In the genomic region with DNA sequence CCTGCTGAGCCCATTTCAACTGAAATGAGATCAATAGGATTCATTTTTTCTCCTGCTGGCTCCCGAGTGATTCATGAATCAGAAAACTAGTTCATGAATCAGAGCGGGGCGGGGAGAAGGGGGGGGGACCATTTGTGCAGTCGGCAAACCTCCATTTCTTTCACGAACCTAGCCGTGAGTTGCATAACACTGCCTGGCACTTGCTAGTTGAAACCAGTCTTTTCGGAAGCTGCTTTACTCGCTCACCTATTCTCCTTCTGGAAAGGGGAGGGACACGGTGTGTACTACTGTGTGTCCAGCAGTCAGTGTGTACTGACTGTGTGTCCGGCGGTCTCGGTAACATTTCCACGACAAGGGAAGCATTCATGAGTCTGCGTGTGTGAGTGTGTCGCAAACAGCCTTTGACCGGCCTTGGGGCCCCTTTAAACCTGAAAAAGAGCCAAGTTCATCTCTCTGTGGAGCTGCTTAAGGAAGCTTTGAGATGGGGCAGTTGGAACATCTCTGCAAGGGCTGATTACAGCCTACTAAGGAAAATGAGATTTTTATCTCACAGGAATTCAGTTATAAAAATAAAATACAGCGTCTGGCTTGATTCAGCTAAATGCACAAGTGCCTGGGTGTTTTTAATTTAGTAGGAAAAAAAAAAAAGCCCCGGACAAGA, we compare ENCODE assay signal across 8 mouse cellular contexts.
A peak's percentile ranks its signal among the peaks of the same experiment; 100 is the strongest.
DNase-seq lines count a peak whose midpoint lies in the region; ATAC-seq and TF ChIP-seq lines count a peak whose summit lies in the region.

No protein-coding gene starts in this region.

- peak overlapping the region; percentile 39 for H3K4me2 ChIP-seq in heart, embryonic 12.5 days
- peak overlapping the region; percentile 46 for H3K4me2 ChIP-seq in kidney, embryonic 15.5 days
- H3K4me2 ChIP-seq in limb, embryonic 14.5 days (replicated peaks; ENCODE audit: low read depth, low read length, severe bottlenecking) = peak overlapping the region; percentile 44
- peak overlapping the region; percentile 43 for H3K4me2 ChIP-seq in midbrain, embryonic 14.5 days (ENCODE audit: low read length)

- no peak for TF ChIP-seq CTCF in embryonic fibroblast, embryonic 13.5 days (IDR thresholded peaks at IDR 0.05; ENCODE audit: borderline replicate concordance, insufficient read depth, low read length)

- H3K4me1 ChIP-seq in embryonic fibroblast, embryonic 13.5 days (ENCODE audit: control insufficient read depth, insufficient read depth, low read length) = peaks cover 38% of the 10 kb centered on the region
- peaks cover 86% of the 10 kb centered on the region for H3K4me1 ChIP-seq in heart, embryonic 12.5 days (replicated peaks)
- H3K4me1 ChIP-seq in kidney, embryonic 15.5 days = peaks cover 85% of the 10 kb centered on the region
- H3K4me1 ChIP-seq in limb, embryonic 14.5 days (ENCODE audit: control insufficient read depth, insufficient read depth, low read length) = peaks cover 86% of the 10 kb centered on the region
- peaks cover 78% of the 10 kb centered on the region for H3K4me1 ChIP-seq in midbrain, embryonic 14.5 days (ENCODE audit: control insufficient read depth, insufficient read depth, low read length)

- ATAC-seq in heart, embryonic 12.5 days (ENCODE audit: insufficient number of reproducible peaks, low FRiP score) = no peak
- no peak for ATAC-seq in kidney, embryonic 15.5 days (replicated peaks; ENCODE audit: low FRiP score)
- ATAC-seq in limb, embryonic 14.5 days (ENCODE audit: low FRiP score, low read depth) = no peak
- ATAC-seq in midbrain, embryonic 14.5 days (ENCODE audit: low FRiP score, low TSS enrichment) = no peak

- H3K9me3 ChIP-seq in heart, embryonic 12.5 days (replicated peaks) = no peaks in the 10 kb centered on the region
- no peaks in the 10 kb centered on the region for H3K9me3 ChIP-seq in kidney, embryonic 15.5 days (replicated peaks)
- H3K9me3 ChIP-seq in limb, embryonic 14.5 days (ENCODE audit: control insufficient read depth, low read length) = no peaks in the 10 kb centered on the region
- no peaks in the 10 kb centered on the region for H3K9me3 ChIP-seq in midbrain, embryonic 14.5 days (ENCODE audit: control insufficient read depth, low read length)

- WGBS in heart, embryonic 12.5 days = 36% methylated on average over 18 of the region's 18 CpGs
- WGBS in kidney, embryonic 15.5 days = 24% methylated on average over 18 of the region's 18 CpGs
- 12% methylated on average over 18 of the region's 18 CpGs for WGBS in limb, embryonic 14.5 days
- 11% methylated on average over 18 of the region's 18 CpGs for WGBS in midbrain, embryonic 14.5 days

- peak; percentile 44; the same call in 1 of the 2 replicates for TF ChIP-seq POLR2A in embryonic fibroblast, embryonic 13.5 days (IDR thresholded peaks at IDR 0.05; ENCODE audit: low read depth, low read length)
- TF ChIP-seq POLR2A in limb, embryonic 14.5 days (IDR thresholded peaks at IDR 0.05; ENCODE audit: borderline replicate concordance, extremely low read depth, insufficient read depth, insufficient read length) = no peak

- H3K27ac ChIP-seq in embryonic fibroblast, embryonic 13.5 days (ENCODE audit: insufficient read depth, low read length) = peak overlapping the region; percentile 98
- peak overlapping the region; percentile 100 for H3K27ac ChIP-seq in heart, embryonic 12.5 days (ENCODE audit: poor library complexity, severe bottlenecking)
- H3K27ac ChIP-seq in kidney, embryonic 15.5 days = peak overlapping the region; percentile 98
- H3K27ac ChIP-seq in limb, embryonic 14.5 days (replicated peaks; ENCODE audit: low read depth, low read length) = peak overlapping the region; percentile 97
- H3K27ac ChIP-seq in midbrain, embryonic 14.5 days (replicated peaks; ENCODE audit: low read depth, low read length) = peak overlapping the region; percentile 94

- DNase-seq in urinary bladder, adult 18-20 months (ENCODE audit: low spot score in 2 of 2) = peak; percentile 45 to 76
- no peak for DNase-seq in urinary bladder, postnatal 10 days (ENCODE audit: low spot score)
- DNase-seq in limb, embryonic 14.5 days (ENCODE audit: low spot score) = peak; percentile 69
- DNase-seq in midbrain, embryonic 14.5 days = peak; percentile 74
- DNase-seq in telencephalon, adult 2 months (ENCODE audit: low read depth, low spot score) = peak; percentile 94

- H3K9ac ChIP-seq in heart, embryonic 12.5 days = peak overlapping the region; percentile 34; the same call in 1 of the 2 replicates
- H3K9ac ChIP-seq in kidney, embryonic 15.5 days = 0 out of 2 replicates have a peak overlapping the region, but pooled peaks have one; percentile 14
- H3K9ac ChIP-seq in limb, embryonic 14.5 days (ENCODE audit: low read depth, low read length, severe bottlenecking) = peak overlapping the region; percentile 22; the same call in 1 of the 2 replicates
- peak overlapping the region; percentile 41 for H3K9ac ChIP-seq in midbrain, embryonic 14.5 days (replicated peaks; ENCODE audit: low read length)

- peak overlapping the region; percentile 16 for H3K4me3 ChIP-seq in embryonic fibroblast, embryonic 13.5 days (ENCODE audit: insufficient read depth, low read length)
- H3K4me3 ChIP-seq in heart, embryonic 12.5 days = no peak overlapping the region
- H3K4me3 ChIP-seq in kidney, embryonic 15.5 days (replicated peaks) = peak overlapping the region; percentile 12; the same call in 1 of the 2 replicates
- no peak overlapping the region; the same call in 1 of the 2 replicates for H3K4me3 ChIP-seq in limb, embryonic 14.5 days (replicated peaks; ENCODE audit: low read length)
- no peak overlapping the region for H3K4me3 ChIP-seq in midbrain, embryonic 14.5 days (replicated peaks; ENCODE audit: low read depth, low read length)

- no peaks in the 10 kb centered on the region for H3K36me3 ChIP-seq in heart, embryonic 12.5 days
- H3K36me3 ChIP-seq in kidney, embryonic 15.5 days = no peaks in the 10 kb centered on the region
- no peaks in the 10 kb centered on the region for H3K36me3 ChIP-seq in limb, embryonic 14.5 days (ENCODE audit: control insufficient read depth, insufficient read depth, low read length)
- no peaks in the 10 kb centered on the region for H3K36me3 ChIP-seq in midbrain, embryonic 14.5 days (ENCODE audit: control insufficient read depth, insufficient read depth, low read length)

- H3K27me3 ChIP-seq in heart, embryonic 12.5 days (replicated peaks) = no peaks in the 10 kb centered on the region
- H3K27me3 ChIP-seq in kidney, embryonic 15.5 days = no peaks in the 10 kb centered on the region
- H3K27me3 ChIP-seq in limb, embryonic 14.5 days (ENCODE audit: control insufficient read depth, insufficient read depth, low read length) = no peaks in the 10 kb centered on the region
- H3K27me3 ChIP-seq in midbrain, embryonic 14.5 days (ENCODE audit: control insufficient read depth, insufficient read depth, low read length) = no peaks in the 10 kb centered on the region

Comparison
In these comparisons a context has a peak if more than half of its experiments do, and no peak if none do; other contexts are left out.
1. H3K4me3 ChIP-seq: peak in embryonic fibroblast, embryonic 13.5 days (single experiment) and kidney, embryonic 15.5 days (single experiment); none in heart, embryonic 12.5 days (single experiment), limb, embryonic 14.5 days (single experiment) and midbrain, embryonic 14.5 days (single experiment).
2. Peak in every context shown above with its lines, with median percentiles within 50 percentile points of each other: H3K27ac ChIP-seq, H3K4me2 ChIP-seq and H3K9ac ChIP-seq.